Mouse (Mus musculus) thymus, postnatal 0 days (tissue): ENCODE data around the gene Tmem29. TPM values are rescaled to one million over a fixed set of nuclear protein-coding genes. Genes with fewer than 3 reads are reported as not detected.
"Not testable (repeated sequence)": the region's sequence is repeated elsewhere in the genome, so short reads cannot be mapped to it uniquely, and the experiment has no call there.

ENCODE experiments used
- DNase-seq: peaks from one replicate; pipeline ENCODE4 v3.0.0-alpha.2; 2015; ENCODE audit warnings: low spot score
- polyA plus RNA-seq: library from polyadenylated mRNA; unstranded; fragments of >200 nt; fragmentation: Nextera tagmentation; extraction: Ambion mirVana; gene quantifications from 2 replicates; pipeline ENCODE4 v1.2.1, GENCODE M21; 2015

Tmem29 gene
- 20.2 and 23.7 TPM in 2 replicates for polyA plus RNA-seq

- peak; percentile 88 for DNase-seq
Measured at GRCm38 (mm10) chrX:150458766-150459350, at the start of gene Tmem29. Gene Tmem29 (minus strand): TSS chrX:150459154.

- no peak for DNase-seq
Measured at GRCm38 (mm10) chrX:150508696-150509095, 49.7 kb upstream of the Tmem29 start.

DNA sequence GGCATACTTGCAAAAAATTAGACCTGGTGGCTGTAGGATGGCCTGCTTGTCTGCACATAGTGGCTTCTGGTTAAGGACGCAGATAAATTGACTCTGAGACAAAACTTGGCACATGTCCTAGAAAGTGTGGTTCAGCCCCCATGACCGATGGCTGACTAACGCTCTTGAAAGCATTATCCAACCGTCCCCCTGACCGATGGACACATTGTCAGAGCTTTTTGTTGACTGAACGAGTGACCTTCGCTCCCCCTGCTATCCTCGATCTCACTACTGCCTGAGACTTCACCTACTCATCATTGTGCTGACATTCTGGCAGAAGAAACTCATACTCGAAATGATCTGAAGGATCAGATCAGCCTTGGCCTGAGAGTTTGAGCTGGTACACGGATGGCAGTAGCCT, 28.9 kb upstream of the Tmem29 start:
- DNase-seq, result not testable (repeated sequence)

DNA sequence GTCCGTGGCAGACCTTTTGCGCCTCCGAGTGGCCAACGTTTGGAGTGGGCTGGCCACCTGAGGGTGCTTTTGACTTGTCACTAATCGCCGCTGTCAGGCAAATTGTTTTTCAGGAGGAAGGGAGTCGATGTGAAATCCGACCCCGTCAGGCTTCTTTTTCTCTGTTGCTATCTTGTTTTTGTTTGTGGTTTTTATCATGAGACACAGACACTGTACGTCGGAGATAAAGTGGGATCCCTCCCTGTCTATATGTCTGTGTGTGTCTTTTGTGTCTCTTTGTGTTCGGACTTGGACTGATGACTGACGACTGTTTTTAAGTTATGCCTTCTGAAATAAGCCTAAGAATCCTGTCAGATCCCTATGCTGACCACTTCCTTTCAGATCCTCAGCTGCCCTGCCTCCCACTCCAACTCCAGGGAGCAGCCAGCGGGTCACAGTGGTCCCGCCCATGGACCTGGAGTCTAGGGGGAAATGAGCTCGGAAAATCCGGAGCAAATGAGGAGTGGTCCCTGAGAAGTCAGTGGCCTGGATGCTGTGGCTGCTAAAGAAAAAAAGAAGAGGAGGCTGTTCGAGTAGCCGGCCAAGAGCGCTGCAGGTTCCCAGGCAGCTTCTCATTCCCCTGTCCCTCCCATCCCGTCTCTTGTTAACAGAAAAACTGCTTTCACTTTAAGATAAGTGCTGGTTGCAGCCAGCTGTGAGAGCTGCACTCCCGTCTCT, 27.5 kb upstream of the Tmem29 start:
- DNase-seq, result not testable (repeated sequence)

DNA sequence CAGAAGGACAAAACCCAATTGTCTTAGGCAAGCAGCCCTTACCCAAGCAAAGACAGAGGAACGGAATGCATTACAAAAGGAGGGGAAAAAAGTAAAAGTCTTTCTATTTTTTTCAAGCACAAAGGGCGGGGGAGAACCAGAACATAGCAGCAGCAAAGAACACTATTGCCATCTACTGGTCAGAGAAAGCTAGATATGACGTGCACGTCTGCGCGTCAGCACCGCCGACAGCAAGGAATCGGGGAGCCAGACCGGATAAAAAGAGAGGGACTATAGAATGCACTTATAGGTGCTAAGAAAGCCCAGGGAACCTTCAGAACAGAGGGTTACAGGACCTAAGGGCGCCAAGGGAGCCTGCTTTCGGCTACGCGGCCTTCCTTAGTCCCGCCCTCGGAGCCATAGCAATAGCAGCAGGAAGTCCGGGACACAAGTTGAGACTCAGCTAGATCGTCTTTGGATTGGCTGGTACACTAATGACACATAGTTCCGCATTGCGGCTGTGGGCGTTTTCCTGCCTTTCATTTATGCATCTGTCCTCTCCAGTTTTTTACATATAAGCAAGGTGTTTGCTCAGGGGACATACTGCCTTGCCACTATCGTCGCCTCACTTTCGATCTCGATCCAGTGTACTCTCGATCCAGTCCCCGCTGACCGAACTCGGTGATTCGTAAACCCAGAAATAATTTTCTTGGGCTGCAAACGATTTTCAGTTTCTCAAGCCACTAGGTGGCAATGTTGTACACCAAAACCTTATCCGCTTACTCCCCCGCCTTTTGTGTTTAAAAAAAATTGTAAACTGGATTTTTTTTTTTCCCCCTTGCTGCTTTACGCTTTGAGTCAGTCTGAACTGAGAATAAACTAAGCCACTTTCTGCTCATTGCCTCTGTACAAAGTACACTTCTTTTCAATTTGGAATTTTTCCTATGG, 19.2 kb upstream of the Tmem29 start:
- DNase-seq, result peak; percentile 91

DNA sequence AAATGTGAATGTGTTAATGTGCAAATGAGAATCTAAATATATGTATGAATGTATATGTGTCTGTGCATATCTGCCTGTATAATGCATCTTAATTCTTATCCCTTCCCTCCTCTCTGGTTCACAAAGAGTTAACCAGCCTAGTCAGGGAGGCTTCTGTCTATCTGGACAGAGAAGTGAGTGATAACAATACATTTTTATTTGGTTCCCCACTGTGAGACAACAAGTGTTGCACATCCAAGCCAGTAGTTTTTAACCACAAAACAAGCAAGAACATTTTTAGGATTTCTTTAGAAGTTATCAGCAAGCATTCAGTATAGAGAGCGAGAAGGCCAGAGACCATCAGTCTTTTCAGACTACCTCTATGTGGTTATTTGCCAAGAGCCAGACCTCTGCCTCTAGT, 12.5 kb upstream of the Tmem29 start:
- DNase-seq, result no peak

- DNase-seq, result no peak
Measured at GRCm38 (mm10) chrX:150468266-150468665, 9.3 kb upstream of the Tmem29 start.

DNA sequence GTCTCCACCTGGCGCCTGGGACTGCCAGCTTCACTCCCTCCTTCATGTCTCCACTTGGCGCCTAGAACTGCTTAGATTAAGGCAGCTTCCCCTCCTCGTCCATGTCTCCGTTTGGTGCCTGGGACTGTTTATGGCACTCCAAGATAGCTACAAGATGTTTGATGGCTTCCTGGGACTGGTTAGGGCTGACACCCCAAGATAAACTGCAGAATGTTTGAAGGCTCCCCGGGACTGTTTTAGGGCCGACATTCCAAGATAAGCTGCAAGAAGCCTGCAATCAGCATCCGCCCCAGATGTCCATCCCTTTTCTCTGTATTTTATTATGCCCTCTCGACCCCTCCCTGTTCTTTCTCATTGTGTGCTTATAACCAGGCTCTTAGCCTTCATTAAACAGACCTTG, 7.9 kb upstream of the Tmem29 start:
- not testable (repeated sequence) for DNase-seq

DNA sequence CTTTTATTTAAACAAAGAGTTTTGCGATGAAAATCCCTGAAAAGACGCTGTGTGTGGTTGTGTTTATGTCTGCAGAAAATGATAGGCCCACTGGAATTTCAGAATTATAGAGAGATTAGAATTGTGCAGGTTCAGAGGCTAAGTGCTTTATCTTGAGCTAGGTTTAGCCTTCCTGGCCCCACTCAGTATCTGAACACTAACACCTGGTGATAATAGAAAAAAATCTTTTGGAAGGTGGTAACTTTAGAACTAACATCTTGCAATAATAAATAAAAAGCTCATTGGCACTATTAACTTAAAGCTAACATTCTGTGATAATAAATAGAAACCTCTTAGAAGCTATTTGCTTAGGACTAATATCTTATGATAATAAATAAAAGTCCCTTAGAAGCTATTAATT, 1.2 kb upstream of the Tmem29 start:
- no peak for DNase-seq

GRCm38 (mm10) chrX:150459411-150459927, 515 bp upstream of the Tmem29 start:
- DNase-seq, result no peak

DNA sequence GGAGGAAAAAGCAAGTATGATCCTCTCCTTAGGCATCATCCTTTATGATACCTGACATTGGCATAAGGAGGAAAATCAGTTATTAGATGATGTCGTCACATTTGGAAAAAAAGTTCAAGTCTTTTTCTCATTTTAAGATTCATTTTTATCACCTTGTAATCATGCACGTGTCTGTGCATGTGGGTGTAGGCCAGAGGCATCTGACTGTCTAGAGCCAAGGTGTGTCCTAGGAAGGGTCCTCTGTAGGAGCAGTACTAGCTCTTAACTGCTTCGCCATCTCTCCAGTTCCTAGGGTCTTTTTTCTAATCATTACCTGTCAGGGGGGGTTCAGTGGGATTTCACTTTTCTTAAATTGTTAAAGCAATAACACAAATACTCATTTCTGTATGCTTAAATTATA, 818 bp downstream of the Tmem29 start:
- no peak for DNase-seq

- peak; percentile 77 for DNase-seq
Measured at GRCm38 (mm10) chrX:150440505-150441338, 18.2 kb downstream of the Tmem29 start.

DNA sequence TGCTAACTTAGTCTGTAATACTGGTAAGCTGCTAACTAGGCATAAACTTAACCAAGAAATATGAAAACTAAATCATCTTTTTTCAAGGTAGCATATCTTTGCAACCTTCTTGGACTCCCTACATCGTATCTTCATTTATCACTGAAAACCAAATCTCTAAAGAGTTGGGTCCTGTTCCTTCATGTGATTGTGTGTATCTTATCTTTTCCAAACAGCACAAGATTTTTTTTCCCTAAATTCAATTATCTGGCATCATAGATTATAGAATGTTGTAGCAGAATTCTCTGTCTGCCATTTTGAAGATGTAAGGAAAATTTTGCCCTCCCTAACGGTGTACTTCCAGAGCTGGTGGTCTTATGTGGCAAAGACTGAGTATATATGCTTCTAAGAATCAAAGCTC, 22.6 kb downstream of the Tmem29 start:
- no peak for DNase-seq

GRCm38 (mm10) chrX:150435367-150435766, 23.6 kb downstream of the Tmem29 start:
- DNase-seq, result no peak

DNA sequence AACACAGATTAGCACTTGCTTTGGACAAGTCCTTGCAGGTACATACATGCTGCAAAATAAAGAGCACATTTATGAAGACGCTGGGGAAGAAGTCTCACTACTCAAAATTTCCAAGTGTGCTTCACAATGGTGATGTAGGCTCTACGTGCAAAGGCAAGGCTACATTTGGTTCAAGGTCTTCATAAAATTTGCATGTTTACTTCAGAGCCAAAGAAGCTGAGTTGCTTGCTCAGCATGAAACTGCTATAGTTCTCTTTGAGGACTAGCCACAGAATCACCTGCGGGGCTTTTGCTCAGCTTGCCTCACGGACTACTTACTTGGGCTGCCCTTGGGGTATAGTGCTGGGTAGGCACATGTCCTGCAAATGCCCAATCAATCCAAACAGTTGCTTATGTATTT, 45.4 kb downstream of the Tmem29 start:
- DNase-seq, result no peak

Other genes starting within 250 kb of the Tmem29 start
- 8.1 and 8.5 TPM in 2 replicates for gene Alas2, start 88.2 kb upstream of the Tmem29 start, polyA plus RNA-seq
- 3.1 and 3.3 TPM in 2 replicates for gene Pfkfb1, start 129.1 kb upstream of the Tmem29 start, polyA plus RNA-seq
- 14.5 and 16.0 TPM in 2 replicates for gene Apex2, start 130.7 kb upstream of the Tmem29 start, polyA plus RNA-seq
- gene Tro, start 198.4 kb upstream of the Tmem29 start, polyA plus RNA-seq, result 0.56 and 0.64 TPM in 2 replicates